Mouse (Mus musculus): ENCODE data around the gene Psma7. TPM values are rescaled to one million over a fixed set of nuclear protein-coding genes. Genes with fewer than 3 reads are reported as not detected.

The Psma7 gene
- total RNA-seq (2021): 100 to 1,000 TPM; 155 to 163 TPM

- peak; percentile 82 for DNase-seq (ENCODE audit: low spot score)
- intact Hi-C loops (cut with DNase I): loop anchor here (5.0 kb wide), 1 partner anchor 105 kb away; no protein-coding TSS in a partner anchor
Observed at GRCm38 (mm10) chr2:180042256-180042857, at the start of gene Psma7, which contains the start of gene Ss18l1. Psma7 (minus strand) TSS chr2:180042433. Ss18l1 (plus strand) TSS chr2:180042509.

GRCm38 (mm10) chr2:180090285-180090684 is 48.1 kb upstream of the Psma7 start:
- no peak for DNase-seq (ENCODE audit: low spot score)
- intact Hi-C loops (cut with DNase I): no loop called here

DNA sequence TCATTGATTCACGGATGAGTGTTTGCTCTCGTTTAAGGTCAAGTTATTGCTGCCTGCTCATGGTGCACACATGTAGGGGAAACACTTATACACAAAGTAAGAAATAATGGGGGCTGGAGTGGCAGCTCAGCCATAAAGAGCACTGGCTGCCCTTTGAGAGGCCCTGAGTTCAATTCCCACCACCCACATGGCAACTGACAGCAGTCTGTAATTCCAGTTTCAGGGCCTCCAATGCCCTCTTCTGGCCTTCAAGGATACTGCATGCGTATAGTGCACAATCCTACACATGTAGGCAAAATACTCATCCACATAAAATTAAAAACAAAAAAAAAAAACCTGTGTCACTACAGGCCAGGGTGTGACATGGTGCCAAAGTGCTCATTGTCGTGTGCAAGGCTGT is 45.2 kb upstream of the Psma7 start:
- intact Hi-C loops (cut with DNase I): no loop called here
- no peak for DNase-seq (ENCODE audit: low spot score)

DNA sequence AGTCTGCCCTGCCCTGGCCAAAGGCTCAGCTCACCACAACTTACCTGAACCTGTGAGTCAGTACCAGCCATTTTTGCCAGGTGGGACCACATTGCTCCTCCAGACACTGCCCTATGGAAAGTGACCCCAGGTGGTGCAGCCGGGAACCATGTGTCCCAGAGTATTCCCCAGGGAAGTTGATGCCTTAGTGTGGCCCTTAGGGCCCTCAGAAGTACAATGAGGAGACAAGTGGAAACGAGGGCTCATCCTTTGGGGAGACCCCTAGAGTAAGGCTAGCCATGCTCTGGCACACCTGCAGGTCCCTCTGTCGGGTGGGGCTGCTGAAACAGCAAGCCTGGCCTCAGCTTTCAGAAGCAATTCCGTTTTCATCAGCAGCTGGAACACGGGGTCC is 44.4 kb upstream of the Psma7 start:
- no peak for DNase-seq (ENCODE audit: low spot score)
- intact Hi-C loops (cut with DNase I): no loop called here

DNA sequence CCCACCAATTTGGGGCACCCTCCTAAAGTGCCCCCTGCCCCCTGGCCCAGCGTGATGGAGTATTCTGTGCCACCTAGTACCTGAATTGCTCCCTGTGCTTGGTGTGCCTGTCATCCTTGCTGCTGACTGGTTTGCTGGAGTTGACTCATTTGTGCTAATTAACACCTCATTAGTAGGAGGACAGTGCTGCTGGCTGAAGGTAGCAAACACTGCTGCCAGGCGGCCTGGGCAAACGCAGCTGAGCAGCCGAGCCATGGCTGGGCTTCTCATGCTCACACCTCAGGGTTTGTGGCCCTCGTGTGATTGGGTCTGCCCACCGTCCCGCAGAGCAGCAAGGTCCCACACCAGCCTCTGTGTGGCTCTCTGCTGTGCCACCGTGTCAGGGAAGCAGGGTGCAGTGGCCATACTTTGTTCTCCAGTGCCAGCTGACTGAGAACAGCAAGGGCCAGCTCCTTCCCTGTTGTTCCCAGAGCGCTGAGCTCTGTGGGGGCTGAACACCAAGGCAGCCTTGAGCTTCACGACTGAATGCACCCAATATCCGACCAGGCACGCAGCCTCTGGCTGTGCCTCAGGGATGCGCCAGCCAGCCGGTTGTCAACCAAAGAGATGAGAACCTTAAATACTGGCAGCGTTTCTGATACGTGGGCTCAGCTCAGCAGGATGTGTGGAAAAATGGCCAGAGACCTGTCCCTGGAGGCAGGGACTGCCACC is 43.8 kb upstream of the Psma7 start:
- intact Hi-C loops (cut with DNase I): no loop called here
- no peak for DNase-seq (ENCODE audit: low spot score)

GRCm38 (mm10) chr2:180084565-180084964 is 42.3 kb upstream of the Psma7 start:
- intact Hi-C loops (cut with DNase I): no loop called here
- DNase-seq (ENCODE audit: low spot score): no peak

DNA sequence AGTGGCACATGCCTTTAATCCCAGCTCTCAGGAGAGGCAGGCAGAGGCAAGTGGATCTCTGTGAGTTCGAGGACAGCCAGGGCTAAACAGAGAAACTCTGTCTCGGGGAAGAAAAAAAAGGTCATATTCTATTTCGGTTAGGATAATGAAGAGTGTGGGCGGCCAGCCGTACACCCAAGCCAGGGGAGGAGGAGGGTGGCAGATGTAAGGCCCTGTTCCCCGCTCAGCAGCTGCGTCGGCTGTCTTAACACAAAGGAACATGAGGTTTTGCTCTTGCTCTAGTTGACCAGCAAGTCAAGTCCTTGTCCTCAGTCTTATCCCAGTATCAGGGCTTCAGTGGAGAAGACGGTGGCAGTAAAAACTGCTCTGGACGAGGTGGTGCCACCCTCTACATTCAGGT is 40.8 kb upstream of the Psma7 start:
- intact Hi-C loops (cut with DNase I): no loop called here
- no peak for DNase-seq (ENCODE audit: low spot score)

DNA sequence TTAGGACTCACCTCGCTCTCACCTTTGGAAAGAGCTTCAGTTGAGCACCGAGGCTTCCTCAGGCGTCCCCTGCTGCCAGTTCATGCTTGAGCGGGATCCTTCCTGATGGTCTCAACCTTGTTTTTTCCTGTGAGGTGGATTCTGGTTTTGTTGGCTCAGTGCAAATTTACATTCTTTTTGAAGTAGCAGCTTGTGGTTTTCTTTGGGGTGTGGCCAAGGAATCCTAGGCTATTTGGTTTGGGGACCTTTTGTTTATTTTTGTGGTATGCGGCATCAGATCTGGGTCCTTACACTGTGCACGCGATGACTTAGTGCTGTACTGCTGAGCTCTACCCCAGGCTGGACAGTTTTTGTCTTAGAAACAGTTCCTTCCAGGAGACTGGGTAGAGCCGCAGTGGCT is 38.4 kb upstream of the Psma7 start:
- intact Hi-C loops (cut with DNase I): no loop called here
- DNase-seq (ENCODE audit: low spot score): no peak

DNA sequence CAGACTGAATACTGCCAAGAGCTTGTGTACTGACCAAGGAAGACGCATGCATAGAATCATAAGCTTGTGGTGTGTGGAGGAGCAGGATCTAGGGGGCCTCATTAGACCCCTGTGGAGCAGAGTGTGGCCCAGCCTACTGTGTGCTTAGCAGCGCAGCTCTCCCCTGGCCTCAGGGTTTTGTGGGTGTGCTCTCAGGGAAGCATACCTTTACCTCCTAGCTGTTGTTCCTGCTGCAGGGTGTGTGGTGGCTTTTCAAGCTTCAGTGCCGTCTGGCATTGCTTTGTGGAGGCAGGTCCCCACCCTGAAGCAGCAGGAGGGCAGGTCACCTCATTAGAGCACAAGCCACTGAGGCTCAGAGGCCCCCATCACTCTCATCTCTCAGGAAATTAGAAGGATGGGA is 35.4 kb upstream of the Psma7 start:
- intact Hi-C loops (cut with DNase I): no loop called here
- DNase-seq (ENCODE audit: low spot score): no peak

GRCm38 (mm10) chr2:180072886-180073285 is 30.7 kb upstream of the Psma7 start:
- intact Hi-C loops (cut with DNase I): no loop called here
- DNase-seq (ENCODE audit: low spot score): no peak

- DNase-seq (ENCODE audit: low spot score): no peak
- intact Hi-C loops (cut with DNase I): no loop called here
Observed at GRCm38 (mm10) chr2:180071671-180072070, 29.4 kb upstream of the Psma7 start.

- DNase-seq (ENCODE audit: low spot score): peak; percentile 89
- intact Hi-C loops (cut with DNase I): no loop called here
Observed at GRCm38 (mm10) chr2:180070481-180071453, 28.5 kb upstream of the Psma7 start, which contains the start of gene Mtg2. Mtg2 (plus strand) TSS chr2:180070588.

GRCm38 (mm10) chr2:180069770-180070480 is 27.7 kb upstream of the Psma7 start:
- intact Hi-C loops (cut with DNase I): no loop called here

GRCm38 (mm10) chr2:180063338-180064131 is 21.3 kb upstream of the Psma7 start:
- no peak for DNase-seq (ENCODE audit: low spot score)
- intact Hi-C loops (cut with DNase I): no loop called here

More at GRCm38 (mm10) chr2:180069770-180070480, 27.7 kb upstream of the Psma7 start:
- no peak for DNase-seq (ENCODE audit: low spot score)

GRCm38 (mm10) chr2:180053001-180053400 is 10.8 kb upstream of the Psma7 start:
- DNase-seq (ENCODE audit: low spot score): no peak
- intact Hi-C loops (cut with DNase I): no loop called here

DNA sequence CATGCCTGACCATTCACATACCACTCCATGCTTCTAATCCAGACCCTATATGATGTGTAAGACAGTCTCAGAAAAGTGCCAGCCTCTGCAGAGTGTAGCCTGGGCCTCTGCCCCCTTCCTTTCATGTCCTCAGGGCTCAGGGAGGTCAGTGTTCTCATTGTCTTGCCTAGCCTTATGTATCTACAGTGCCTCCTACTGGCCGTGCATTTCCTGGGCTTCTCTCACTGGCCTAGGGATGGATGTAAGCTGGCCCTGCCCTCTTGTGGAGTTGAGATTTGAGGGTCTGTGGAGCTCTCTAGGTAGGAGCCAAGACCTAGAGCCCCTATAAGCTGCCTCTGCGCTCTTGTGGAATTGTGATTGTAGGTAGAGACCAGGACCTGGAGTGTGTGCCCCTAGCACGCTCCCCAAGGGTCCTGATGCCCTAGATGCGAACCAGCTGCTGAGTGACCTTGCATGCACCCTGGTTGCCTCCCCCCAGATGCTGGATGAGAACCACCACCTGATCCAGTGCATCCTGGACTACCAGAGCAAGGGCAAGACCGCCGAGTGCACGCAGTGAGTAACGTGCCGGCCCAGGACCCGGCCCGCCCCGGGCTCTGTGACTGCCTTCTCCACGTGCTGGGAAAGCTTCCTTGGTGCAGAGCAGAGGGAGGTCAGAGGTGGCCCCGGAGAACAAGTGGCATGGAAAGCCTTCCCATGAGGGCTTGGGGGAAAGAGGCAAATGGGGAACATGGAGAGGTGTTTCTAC is 9.9 kb upstream of the Psma7 start:
- intact Hi-C loops (cut with DNase I): loop anchor here (1.0 kb wide), 1 partner anchor 136 kb away; no protein-coding TSS in a partner anchor
- DNase-seq (ENCODE audit: low spot score): no peak

DNA sequence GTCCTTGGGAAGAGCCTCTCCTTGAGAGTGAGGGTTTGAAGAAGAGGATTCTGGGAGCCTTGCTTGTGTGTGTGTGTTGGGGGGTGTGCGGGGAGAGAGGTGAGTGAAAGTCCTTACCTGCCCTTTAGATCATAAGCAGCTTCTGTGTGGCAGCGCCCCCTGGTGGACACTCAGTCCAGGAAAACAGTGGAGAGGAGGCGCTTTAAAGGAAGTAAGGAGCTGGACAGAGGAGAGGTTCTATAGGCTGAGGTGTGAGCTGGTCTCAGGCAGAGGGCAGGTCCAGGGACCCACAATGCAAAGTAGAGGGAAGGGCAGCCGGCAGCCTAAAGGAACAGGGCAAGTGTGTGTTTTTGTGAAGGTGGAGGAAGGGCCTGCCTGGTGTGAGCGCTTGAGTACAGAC is 8.8 kb upstream of the Psma7 start:
- no peak for DNase-seq (ENCODE audit: low spot score)
- intact Hi-C loops (cut with DNase I): loop anchor here (1.0 kb wide), 1 partner anchor 135 kb away; no protein-coding TSS in a partner anchor

DNA sequence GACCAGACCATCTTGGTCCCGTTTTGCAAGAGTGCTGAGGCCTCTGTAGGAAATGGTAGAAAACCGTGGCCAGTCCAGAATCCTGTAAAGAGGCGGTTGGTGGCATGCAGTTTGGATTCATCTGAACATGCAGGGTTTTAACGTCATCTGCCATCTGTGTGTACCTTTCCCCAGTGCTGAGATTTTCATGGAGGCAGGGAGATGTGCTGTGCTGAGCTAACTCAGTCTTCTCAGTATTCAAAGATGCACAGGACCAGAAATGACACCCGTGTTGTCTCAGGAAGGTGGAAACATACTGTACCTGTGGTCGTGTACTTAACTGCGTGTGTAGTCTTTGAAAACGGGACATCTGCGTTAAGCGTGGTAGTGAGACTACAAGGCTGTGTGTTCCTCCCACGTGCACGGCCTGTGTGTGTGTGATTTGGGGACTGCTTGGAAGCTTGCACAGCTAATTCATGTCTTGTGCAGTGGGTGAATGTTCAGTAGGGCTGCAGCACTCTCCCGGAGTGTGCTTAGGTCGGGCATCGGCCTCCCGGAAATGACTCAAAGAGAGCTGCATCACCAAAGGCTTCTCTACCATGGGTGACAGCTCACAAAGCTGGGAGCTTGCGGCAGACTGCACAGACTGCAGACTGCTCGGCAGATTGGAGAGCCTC is 5.9 kb upstream of the Psma7 start:
- intact Hi-C loops (cut with DNase I): no loop called here
- no peak for DNase-seq (ENCODE audit: low spot score)
